Mouse (Mus musculus): ENCODE results near the gene Klhdc2. TPM values are rescaled to one million over a fixed set of nuclear protein-coding genes. Genes with fewer than 3 reads are reported as not detected.

The Klhdc2 gene
- polyA plus RNA-seq (2017; shearing (Covaris generic)) = 100 to 1,000 TPM in 1 of 2 experiments, 10 to 100 TPM in 1; 58.4 to 196 TPM

DNA sequence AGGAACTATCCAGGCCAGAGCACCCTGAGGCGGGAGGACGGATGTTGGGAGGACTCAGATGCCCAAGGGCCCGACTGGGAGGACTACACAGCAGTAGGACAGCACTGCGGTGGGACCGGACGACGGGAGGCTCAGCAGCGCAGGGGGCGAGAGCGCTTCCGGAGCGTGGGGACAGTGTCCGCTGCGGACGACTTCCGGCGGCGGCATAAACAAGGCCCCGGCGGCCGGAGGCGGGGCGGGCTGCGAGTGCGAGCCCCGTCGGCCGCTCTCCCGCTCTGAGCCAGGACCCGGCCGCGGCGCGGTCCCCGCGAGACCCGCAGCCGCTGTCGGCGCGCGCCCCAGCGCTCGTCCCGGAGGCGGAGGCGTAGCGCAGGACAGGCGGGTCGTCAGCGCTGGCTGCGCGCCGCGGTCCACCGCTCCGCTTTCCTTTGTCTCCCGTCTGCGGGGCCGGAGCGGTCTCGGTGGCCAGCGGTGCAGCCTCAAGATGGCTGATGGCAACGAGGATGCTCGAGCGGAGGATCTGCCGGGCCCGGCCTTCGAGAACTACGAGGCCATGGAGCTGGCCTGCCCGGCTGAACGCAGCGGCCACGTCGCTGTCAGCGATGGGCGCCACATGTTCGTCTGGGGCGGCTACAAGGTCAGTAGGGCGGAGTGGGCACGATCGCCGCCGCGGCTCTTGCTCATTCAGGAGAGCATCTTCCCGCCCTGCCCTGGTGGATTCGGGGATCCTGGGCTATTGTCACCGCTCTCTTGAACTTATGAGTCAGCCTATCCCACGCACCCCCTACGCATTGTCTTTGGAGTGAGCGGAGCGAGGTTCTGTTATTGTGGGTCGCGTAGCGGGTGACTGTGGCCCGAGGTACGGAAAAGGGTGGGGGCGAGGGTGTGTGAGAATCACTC lies at the start of gene Klhdc2:
Klhdc2 (plus strand) TSS at position 171 of the 900 bp plus-strand sequence.

DNA sequence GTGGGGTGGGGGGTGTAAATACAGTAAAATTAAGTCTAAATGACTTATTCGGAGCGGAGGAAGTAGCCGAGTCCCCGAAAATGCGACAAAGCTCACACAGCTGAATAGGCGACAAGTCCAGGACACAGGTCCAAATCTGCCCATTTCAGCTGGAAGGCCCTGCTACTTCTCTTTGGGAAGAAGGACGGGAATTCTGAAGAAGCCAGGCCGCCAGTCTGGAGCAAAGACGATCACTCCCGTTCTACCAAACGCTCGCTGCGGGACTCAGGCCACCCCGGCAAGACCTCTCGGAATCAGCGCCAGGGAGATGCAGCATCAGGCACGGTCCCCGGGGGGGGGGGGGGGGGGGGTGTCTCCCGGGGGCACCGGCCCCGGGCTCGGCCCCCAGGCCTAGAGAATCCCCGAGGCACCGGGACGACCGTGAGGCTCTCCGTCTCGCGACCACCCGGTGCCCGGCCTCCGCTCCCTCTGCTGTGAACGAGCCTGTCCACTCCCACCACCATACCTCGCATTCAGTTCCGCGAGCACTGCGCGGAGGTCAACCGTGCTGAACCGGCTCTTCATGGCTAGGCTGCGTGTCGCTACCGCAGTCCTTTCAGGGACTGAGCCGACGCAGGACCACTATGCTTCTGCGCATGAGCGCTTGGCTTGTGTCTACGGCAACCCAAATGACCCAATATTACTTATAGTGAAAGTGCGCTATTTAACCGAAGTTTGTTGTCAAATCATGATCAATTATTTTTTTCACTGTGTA lies 60.2 kb downstream of the Klhdc2 start, which contains the start of gene Nemf:
Nemf (minus strand) TSS at position 620 of the 754 bp plus-strand sequence.

Other genes starting within 250 kb of the Klhdc2 start
- gene Rps29, start 137.5 kb upstream of the Klhdc2 start, polyA plus RNA-seq (2017; shearing (Covaris generic)) = 1,000 to 10,000 TPM; 1,337 to 2,600 TPM
- 1 to 10 TPM; 1.3 to 1.7 TPM for gene Lrr1, start 127.9 kb upstream of the Klhdc2 start, polyA plus RNA-seq (2017; shearing (Covaris generic))
- gene Rpl36al, start 112.6 kb upstream of the Klhdc2 start, polyA plus RNA-seq (2017; shearing (Covaris generic)) = 100 to 1,000 TPM; 465 to 547 TPM
- 10 to 100 TPM; 65.6 to 84.3 TPM for gene Mgat2, start 112.5 kb upstream of the Klhdc2 start, polyA plus RNA-seq (2017; shearing (Covaris generic))
- 10 to 100 TPM; 11.7 to 14.9 TPM for gene Gm49383, start 99.6 kb upstream of the Klhdc2 start, polyA plus RNA-seq (2017; shearing (Covaris generic))
- 10 to 100 TPM in 1 of 2 experiments, 1 to 10 TPM in 1; 6.6 to 11.4 TPM for gene Dnaaf2, start 98.3 kb upstream of the Klhdc2 start, polyA plus RNA-seq (2017; shearing (Covaris generic))
- 10 to 100 TPM; 13.1 to 17.3 TPM for gene Gm49384, start 92.4 kb upstream of the Klhdc2 start, polyA plus RNA-seq (2017; shearing (Covaris generic))
- gene Pole2, start 68.5 kb upstream of the Klhdc2 start, polyA plus RNA-seq (2017; shearing (Covaris generic)) = 10 to 100 TPM; 12.0 to 39.2 TPM
- 10 to 100 TPM; 25.9 to 92.7 TPM for gene Klhdc1, start 55.5 kb upstream of the Klhdc2 start, polyA plus RNA-seq (2017; shearing (Covaris generic))
- gene Nemf, start 60.5 kb downstream of the Klhdc2 start, polyA plus RNA-seq (2017; shearing (Covaris generic)) = 100 to 1,000 TPM in 1 of 2 experiments, 10 to 100 TPM in 1; 97.8 to 124 TPM
- 100 to 1,000 TPM; 257 to 364 TPM for gene Arf6, start 75.5 kb downstream of the Klhdc2 start, polyA plus RNA-seq (2017; shearing (Covaris generic))
- gene Gm9887, start 75.8 kb downstream of the Klhdc2 start, polyA plus RNA-seq (2017; shearing (Covaris generic)) = 1 to 10 TPM; 3.4 to 4.1 TPM

All from activated CD4-positive, CD25-positive, alpha-beta regulatory T cell (primary cell).